Mouse (Mus musculus): ENCODE results near the gene Abhd8.

The Abhd8 gene

DNA sequence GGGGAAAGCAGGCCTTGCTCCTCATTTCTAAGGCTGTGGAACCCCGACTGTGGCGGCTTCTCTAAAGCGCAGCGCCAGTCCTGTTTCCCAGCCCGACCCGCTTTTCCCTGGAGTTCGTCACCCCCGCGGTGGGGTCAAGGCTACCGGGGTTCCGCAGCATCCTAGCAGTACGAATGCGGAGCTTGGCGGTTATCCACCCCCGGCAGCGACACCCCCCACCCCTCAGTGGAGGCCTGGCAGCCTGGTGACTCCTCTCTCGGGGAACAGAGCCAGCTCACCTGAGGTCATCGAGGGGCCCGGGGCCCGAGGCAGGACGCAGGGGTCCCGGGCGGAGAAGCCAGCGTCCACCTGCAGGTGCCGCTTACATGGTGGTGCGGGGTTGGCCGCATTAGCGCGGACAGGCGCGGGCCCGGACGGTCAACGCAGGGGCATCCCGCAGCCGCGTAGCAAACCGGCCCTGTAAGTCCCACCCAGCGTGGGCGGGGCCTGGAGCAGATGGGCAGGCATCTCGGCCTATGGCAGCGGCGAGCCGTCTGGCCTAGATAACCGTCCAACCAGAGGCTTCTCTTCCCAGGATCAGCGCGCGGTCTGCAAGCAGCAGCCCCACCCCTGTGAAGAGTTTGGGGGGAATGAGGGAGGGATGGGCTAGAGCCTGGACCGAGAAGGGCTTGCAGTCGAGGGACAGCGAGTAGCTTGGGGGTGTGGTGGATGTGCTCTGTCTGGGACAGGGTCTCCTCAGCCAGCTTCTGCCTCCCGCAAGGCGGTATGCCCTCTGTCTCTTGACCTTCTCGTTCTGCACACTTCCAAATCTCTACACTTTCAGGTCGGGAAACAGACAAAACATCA lies at the start of gene Abhd8:
Gene Abhd8 (minus strand): TSS at position 468 of the 846 bp plus-strand sequence.
- DNase-seq, result peak; percentile 99

DNA sequence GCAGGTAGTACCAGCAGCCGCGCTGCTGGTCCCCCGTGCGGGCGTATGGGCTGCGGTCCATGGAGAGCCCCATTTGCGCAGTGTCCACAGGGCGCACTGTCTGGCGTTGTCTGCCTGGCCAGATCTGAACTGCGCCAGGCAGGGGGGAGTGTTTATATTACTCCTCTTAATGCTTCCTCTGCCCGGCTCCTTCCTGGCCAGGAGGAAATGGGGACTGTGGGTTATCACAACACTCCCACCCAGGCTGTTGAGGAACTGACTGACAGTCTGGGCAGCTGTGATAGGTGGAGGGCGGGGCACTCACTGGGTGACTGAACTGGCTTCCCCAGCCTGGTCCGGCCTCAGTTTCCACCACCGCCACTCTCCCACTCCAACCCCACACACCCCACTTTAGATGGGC lies 48.2 kb upstream of the Abhd8 start, which contains the start of gene Plvap:
Gene Plvap (minus strand): TSS at position 109 of the 400 bp plus-strand sequence.
- peak; percentile 51 for DNase-seq

DNA sequence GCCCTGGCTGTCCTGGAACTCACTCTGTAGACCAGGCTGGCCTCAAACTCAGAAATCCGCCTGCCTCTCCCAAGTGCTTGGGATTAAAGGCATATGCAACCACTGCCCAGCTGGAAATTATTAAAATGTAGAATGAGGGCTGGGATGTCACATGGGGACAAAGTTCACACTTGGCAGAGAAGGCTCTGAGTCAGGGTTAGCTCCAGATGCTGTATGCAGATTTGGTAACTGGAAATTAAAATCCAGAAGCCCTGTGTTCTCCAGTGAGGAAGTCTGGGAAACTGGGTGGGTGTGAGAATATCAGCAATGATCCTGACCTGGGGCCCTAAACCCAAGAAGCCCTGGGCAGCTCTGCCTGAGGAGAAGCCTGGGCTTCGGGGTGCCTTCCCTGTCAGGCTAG lies 45.9 kb upstream of the Abhd8 start:
- DNase-seq, result no peak

DNA sequence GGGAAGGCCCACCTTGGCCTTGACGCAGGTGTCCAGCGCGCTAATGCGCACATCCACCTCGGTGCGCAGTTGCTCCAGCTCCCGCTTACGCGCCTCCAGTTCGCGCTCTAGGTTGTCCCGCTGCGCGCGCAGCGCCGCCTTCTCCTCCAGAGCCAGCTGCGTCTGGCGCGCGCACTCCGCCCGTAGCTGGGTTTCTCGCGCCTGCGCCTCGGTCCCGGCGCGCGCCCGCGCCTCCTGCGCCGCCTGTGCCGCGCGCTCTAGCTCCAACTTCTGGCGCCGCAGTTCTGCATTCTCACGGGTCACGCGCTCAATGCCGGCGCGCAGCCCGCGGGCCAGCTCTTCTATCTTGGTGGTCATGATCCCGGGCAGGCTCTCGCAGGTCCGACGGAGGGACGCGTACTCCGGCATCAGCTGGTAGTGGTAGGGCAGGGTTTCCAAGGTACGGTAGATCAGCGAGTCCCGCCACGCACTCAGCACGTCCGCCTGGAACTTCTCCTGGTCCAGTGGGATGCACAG lies 44.2 kb upstream of the Abhd8 start:
- DNase-seq, result peak; percentile 74

DNA sequence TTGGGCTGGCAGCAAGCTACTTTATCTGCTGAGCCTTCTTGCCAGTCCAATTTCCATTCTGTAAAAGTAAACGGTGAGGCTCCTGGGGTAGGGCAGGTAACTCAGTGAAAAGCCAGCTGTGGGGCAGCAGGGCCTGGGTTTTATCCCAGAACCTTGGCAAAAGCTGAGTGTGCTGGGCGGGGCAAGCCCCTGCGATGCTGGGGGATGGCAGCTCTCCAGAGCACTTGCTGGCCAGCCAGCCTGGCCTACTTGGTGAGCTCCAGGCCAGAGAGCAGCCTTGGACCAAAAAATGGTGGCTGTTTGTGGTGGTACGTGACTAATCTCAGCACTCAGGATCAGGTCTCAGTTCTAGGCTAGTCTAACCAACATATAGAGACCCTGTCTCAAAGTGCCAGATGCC lies 42.5 kb upstream of the Abhd8 start:
- DNase-seq, result no peak

DNA sequence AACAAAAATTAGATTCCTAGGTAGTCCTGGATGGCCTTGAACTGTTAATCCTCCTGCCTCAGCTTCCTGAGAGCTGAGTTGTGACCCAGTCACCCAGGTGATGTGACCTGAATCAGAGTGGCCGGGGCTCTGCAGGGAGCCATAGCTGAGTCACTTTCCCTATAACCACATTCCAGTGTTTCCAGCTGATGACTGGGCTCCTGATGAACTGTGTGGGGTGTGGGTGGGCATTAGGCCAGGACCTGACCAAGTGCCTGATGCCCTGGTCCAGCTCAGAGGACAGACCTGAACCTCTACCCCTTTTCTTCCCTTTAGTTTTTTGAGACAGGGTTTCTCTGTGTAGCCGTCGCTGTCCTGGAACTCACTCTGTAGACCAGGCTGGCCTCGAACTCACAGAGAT lies 41.9 kb upstream of the Abhd8 start:
- DNase-seq, result no peak

DNA sequence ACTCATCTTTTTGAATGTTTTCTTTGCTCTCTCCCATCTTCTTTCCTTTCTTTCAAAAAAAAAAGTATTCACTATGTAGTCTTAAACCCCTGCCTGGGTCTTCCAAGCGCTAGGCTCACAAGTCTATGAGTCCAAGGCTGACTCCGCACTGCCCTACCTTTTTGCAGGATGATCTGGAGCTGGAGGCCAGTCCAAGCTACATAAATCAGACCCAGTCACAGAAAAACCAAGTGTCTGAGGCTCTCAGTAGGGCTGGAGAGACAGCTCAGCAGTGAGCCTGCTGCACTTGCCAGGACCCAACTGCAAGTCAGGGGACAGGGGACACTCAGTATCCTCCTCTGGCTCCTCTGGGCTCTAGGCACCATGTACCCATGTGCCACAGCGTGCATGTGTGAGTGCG lies 40.9 kb upstream of the Abhd8 start:
- no peak for DNase-seq

DNA sequence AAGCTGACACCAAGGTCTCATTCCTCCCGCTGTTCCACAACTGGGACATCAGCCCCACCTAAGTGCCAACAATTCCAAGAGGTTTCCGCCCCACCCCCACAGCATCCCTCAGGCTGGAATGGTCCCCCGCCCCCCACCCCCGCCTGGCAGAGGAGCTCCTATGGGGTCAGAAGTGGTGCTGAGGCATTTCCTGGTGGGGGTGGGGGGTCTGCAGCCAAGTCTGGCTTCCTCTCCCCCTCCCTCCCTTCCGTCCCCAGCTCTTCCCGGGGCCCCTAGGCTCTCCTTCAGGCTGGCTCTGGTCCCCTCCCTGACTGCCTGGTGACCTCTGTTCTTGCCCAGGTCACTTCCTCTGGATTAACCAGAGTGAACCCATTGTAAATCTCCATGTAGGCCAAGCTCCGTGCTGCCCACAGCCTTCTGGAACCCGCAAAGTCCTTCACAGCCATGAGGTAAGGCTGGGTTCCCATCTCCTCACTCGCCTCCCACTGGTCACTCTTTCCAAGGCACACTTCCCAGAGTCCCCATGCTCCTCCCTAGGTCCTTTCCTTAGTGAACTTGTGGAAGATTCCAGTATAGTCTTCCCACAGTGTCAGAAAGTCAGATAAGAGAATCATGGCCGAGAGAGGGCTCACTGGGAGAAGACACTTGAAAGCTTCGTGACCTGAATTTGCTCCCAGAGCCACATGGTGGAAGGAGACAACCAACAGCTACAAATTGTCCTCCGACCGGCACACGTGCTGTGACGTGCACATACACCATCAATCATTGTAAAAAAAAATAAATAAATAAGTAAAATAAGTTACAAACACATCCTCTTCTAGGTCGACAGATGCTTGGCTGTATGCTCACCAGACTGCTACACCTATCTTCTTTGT lies 35.6 kb upstream of the Abhd8 start:
- DNase-seq, result peak; percentile 49

DNA sequence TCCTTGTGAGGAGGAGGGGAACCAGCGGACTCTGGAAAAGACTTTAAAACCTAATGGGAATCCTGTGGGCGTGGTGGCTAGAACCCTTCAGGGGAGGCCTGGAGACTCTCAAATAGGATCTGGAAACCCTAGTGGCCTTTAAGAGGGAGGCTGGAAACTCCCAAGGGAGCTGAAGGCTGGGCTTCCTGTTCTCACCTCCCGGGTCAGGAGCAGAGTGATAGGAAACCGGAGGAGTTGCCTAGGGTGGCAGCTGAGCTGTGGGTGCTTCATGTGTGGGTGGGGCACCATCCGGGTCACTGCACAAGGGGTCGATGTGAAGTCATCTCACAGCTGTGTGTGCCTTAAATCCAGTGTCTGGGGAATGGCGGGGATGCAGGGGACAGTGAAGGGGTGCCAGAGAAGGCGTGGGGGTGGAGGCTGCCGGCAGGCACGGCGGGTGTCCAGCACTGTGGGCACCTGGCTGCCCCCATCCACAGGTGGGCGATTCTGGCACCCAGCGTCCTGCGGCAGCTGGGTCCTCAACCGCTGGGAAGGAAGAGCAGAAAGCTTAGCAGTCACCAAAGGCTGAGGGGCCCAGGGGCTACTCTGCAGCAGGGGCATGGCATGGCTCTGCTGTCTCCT lies 34.5 kb upstream of the Abhd8 start:
- peak; percentile 57 for DNase-seq

DNA sequence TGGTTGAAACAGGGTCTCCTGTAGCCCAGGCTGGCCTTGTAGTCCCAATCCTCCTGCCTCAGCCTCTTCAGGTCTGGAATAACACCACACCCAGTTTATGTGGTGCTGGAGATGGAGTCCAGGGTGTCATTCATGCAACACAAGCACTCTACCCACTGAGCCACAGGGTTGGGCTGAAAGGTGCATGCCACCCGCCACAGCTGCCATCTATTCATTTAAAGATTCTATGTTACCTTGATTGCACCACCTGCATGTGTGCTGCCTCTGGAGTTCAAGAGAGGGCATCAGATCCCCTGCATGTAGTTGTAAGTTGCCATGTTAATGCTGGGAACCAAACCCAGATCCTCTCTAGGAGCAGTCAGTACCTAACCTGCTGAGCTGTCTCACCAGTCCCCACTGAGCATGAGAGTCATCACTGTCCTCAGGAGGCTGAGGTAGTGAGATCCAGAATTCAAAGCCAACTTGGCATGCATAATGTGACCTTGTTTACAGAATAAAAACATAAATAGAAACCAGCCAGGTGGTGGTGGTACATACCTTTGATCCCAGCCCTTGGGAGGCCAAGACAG lies 33.7 kb upstream of the Abhd8 start:
- DNase-seq, result no peak

DNA sequence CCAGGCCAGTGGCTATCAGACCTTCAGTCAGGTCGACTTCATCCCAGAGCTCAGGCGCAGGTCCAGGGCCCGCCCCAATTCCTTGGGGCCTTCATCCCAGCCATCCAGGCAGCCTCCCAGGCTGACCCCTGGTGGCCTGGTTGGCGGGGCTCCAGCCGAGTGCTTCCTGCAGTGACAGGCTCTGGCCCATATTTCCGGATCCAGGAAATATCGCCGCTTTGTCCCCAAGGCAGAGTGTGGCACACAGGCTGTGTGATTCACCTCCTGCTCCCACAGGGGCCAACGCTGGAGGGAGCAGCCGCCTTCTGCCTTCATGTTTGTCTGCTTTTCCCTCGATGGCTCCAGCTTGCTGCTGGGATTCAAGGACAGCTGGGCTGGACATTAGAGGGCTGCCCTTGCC lies 33.0 kb upstream of the Abhd8 start:
- peak; percentile 92 for DNase-seq

DNA sequence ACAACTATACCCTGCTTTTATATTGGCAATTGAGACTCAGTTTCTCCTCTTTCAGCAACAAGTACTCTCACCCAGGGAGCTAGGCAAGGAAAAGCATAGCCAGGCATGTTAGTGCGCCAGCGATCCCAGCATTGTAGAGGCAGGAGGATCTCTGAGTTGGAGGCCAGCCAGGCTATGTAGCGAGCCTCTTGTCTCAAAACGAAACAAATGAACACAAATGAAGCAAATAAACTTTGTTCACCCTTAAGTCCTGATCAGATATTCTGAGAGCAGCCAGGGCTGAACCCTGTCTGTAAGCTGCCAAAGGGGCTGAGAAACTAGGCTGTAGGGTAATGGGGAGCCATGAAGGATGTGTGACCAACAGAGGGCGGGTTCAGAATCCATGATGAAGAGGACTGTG lies 32.4 kb upstream of the Abhd8 start:
- DNase-seq, result peak; percentile 26

DNA sequence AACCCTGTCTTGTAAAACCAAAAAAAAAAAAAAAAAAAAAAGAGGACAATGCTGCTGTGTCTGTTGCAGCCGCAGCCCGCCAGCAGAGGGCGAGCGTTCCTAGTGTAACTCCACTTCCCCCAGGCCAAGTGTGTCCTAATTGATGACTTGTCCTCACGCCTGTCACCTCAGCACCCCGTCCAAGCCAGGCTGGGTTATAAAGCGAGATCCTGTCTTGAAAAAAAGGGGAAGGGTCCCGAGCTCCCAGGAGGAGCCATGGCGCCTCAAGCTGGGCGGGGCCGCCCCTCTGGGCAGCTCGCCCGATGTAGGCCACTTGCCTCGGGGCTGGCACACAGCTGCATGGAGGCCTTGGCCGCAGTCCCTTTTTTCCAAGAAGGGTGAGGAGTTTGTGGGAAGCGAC lies 31.6 kb upstream of the Abhd8 start:
- DNase-seq, result peak; percentile 89

DNA sequence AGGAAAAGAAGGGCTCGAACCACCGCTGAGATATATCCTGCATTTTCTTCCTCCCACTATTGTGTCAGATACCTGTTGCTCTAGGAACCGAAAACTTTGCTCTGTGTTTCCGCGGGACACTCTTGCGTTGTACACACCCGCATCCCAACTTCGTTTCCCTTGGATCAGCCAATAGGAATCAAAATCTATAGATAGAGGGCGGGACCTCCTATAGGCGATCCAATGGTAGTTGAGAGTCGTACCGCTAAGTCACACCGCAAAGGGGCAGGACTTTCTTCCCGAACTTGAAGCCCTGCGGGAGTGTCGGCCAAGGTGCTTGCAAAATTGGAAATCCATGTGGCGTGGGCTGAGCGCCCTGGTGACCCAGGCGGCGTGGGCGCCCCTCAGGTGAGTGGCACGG lies 25.0 kb upstream of the Abhd8 start:
- DNase-seq, result peak; percentile 86

DNA sequence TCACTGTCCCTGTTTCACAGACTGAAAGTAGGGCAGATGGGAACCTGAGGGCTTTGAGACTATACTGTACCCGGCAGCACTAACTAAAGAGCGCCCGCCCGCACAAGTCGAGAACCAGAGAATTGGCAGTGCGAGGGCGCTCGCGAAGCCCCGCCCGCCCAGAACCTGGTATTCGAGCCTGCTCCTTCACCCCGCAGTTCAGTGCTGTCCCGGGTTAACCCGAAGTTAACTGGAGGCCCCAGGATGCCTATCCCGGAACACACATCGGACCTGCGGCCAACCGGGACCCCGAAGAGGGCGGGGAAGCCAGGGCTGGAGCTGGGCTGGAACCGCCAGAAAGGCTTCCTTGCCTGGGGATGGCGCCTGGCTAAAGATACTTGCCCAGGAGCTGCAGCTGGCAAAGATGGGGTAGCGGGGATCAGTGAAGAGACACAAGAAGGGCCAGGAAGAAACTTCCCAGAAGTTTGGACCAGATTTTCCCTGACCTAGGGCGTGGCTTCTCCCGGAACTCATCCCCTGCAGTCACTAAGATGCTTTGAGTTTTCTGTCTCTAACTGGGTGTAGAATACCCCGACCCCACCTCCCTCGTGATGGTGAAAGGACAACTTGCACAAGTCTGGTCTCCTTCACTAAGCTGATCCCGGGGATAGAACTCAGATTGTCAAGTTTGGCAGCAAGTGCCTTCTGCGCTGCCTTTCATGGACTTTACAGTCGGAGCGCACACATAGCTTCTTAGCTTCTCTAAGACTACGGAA lies 24.4 kb upstream of the Abhd8 start, which contains the start of gene Gtpbp3:
Gene Gtpbp3 (plus strand): TSS at position 413 of the 755 bp plus-strand sequence.
- peak; percentile 90 for DNase-seq

DNA sequence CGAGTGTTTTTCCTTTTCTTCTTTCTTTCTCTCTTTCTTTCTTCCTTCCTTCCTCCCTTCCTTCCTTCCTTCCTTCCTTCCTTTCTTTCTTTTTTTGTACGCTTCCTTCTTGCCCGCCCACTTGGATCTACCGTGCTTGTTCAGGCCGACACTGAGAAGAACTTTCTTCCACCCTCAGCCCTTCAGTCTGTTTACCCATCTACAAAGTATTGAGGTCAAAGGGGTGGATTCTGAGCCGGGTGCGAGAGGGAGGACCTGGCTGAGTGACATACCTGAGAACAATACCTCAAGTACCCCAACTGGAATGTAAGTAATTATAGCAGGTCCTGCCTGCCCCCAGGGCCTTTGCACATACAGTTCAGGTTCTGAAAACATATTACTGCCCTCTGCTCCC lies 22.7 kb upstream of the Abhd8 start:
- peak; percentile 28 for DNase-seq

DNA sequence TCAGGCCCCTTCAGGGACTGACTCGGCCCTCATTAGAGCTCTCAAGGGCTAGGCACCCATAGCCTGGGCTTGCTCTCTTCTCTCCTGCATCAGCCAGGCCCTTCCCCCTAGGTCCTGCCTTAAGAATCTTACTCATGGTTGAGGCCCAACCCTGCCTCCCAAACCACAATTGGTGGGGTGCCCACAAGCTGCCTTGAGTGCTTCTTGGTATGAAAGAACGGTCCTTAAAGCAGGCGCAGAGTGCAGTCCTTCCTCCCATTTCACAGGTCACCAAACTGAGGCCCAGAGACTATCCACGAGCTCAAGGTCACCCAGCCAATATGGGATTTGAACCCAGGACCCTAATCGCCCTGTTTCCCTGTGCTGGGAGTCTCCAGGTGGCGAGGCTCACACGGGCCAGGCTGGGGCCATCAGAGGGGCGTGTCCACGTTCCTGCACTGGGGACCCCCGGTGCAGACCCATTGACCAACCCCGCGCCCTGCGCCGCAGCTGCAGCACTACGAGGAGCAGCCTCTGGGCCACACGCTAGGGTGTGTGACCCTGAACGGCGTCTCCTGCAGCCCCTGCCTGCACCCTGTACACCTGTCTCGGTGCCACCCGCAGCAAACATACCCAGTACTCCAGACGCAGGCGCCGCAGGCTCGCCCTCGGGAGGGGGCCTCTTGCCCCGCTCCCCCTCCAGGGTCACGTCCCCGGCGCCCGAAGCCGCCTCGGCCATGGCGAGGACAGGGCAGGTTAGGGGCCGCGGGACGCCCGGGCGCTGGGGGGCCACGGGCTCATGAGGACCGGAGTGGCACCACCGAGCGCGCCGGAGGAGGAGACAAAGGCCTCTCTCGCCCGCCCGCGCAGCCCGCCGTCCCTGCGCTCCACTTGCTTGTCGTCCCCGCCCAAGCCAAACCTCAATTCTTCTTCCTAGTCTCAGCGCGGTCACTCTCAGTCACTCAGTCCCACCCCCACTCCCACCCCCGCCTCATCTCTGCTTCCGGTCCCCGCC lies 22.0 kb upstream of the Abhd8 start, which contains the start of gene Ano8:
Gene Ano8 (minus strand): TSS at position 822 of the 994 bp plus-strand sequence.
- peak; percentile 84 for DNase-seq

DNA sequence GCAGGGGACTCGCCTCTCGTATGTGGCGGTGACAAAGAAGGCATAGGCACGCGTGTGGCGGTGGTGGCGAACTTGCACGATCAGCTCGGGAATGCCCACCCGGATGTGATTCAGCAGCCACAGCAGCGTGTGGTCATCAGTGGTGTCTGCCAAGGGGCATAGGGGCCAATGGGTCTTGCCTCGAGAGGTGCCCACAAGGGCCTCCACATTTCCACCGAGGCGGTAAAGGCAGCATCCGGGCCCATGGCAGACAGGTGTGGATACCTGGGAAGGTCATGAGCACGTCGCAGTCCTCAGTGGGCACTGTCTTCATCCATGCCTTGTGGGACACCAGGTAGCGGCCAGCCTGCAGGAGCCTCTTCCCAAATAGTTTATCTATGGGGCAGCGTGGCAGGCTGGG lies 21.3 kb upstream of the Abhd8 start:
- no peak for DNase-seq

DNA sequence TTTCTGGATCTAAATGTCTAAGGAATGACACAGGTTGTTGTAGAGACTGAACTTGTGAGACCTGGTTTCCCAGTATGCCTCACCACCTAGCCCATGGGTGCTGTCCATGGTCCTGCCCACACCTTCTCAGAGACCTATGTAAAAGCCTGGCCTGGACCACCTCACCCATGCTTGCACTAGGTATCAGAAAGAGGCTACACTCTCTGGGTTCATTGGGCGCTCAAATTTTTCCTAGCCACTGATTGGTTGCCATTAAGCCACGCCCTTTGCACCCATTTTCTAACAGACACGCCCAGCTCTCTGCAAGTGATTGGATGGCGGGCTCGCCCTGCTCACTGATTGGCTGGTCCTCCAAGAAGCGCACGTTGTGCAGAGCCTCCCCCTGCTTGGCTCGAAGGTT lies 20.5 kb upstream of the Abhd8 start:
- DNase-seq, result peak; percentile 42

DNA sequence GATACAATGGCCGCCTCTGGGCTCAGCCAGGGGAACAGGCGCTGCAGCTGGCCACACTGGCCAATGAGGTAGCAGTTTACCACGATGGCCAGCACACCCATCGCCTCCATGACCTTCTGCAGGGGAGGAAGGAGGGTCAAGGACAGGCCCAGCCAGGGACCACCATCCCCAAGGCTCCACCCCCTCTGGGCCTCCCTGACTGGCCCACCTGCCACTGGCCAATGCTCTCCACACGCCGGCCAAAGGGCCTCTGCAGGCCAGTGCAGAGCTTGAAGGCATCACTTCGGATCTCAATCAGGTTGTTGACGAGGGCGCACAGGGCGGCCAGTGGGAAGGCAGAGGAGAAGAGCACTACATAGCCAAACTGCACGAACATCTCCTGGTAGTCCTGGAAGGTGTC lies 15.5 kb upstream of the Abhd8 start:
- no peak for DNase-seq

Measured in kidney, adult 18-20 months (tissue).